Mouse (Mus musculus) myocyte (in vitro differentiated cells): ENCODE data around the gene Tbc1d16. TPM values are rescaled to one million over a fixed set of nuclear protein-coding genes. Genes with fewer than 3 reads are reported as not detected.

Experiments
- H3K27me3 ChIP-seq: one replicate; pipeline ENCODE4 v1.6.1; 2011; ENCODE audit not compliant: control insufficient read depth, insufficient read depth, insufficient read length
- H3K36me3 ChIP-seq: one replicate; pipeline ENCODE4 v1.6.1; 2011; ENCODE audit not compliant: control insufficient read depth, insufficient read depth
- H3K4me2 ChIP-seq: one replicate; pipeline ENCODE4 v1.6.1; 2011; ENCODE audit warnings: low read depth, control low read depth
- H3K4me3 ChIP-seq: one replicate; pipeline ENCODE4 v1.5.1; 2011; ENCODE audit warnings: mild to moderate bottlenecking, control low read depth, moderate library complexity
- H3K79me2 ChIP-seq: one replicate; pipeline ENCODE4 v1.6.1; 2011; ENCODE audit not compliant: control insufficient read depth, insufficient read depth
- H3ac ChIP-seq: one replicate; pipeline ENCODE4 v1.6.1; 2011; ENCODE audit not compliant: control insufficient read depth, insufficient read length
- CEBPB ChIP-seq: IDR thresholded peaks from 2 replicates; pipeline ENCODE4 v1.6.1; 2011; ENCODE audit warnings: mild to moderate bottlenecking, moderate library complexity; ENCODE audit not compliant: poor library complexity, insufficient read depth, severe bottlenecking
- E2F4 ChIP-seq: IDR thresholded peaks from one replicate; pipeline ENCODE4 v1.6.1; 2011; ENCODE audit warnings: mild to moderate bottlenecking, control low read depth, moderate library complexity; ENCODE audit not compliant: insufficient read depth
- MAX ChIP-seq: IDR thresholded peaks from one replicate; pipeline ENCODE4 v1.6.1; 2011; ENCODE audit warnings: low read depth, mild to moderate bottlenecking, control low read depth
- MYOD1 ChIP-seq, 3 experiments: IDR thresholded peaks; one replicate each; pipeline ENCODE4 v1.6.1; 2011; ENCODE audit warnings: control low read depth in 2 of 3, low read depth in 2 of 3, mild to moderate bottlenecking in 2 of 3, moderate library complexity in 1 of 3; ENCODE audit not compliant: insufficient read length in 2 of 3, control insufficient read depth in 1 of 3
- MYOG ChIP-seq, 3 experiments: IDR thresholded peaks; one replicate each; pipeline ENCODE4 v1.6.1; 2011; ENCODE audit warnings: control low read depth in 2 of 3, low read depth in 2 of 3, mild to moderate bottlenecking in 2 of 3; ENCODE audit not compliant: insufficient read length in 2 of 3, control insufficient read depth in 1 of 3, insufficient read depth in 1 of 3
- POLR2A ChIP-seq: IDR thresholded peaks from one replicate; pipeline ENCODE4 v1.6.1; 2011; ENCODE audit warnings: low read depth, mild to moderate bottlenecking, control low read depth, moderate library complexity; ENCODE audit not compliant: insufficient read length
- POLR2AphosphoS2 ChIP-seq: IDR thresholded peaks from one replicate; pipeline ENCODE4 v1.6.1; 2011; ENCODE audit warnings: low read depth, control low read depth; ENCODE audit not compliant: insufficient read length
- REST ChIP-seq: IDR thresholded peaks from one replicate; pipeline ENCODE4 v1.6.1; 2011; ENCODE audit warnings: mild to moderate bottlenecking, control low read depth, moderate library complexity; ENCODE audit not compliant: insufficient read depth, insufficient read length
- SRF ChIP-seq: IDR thresholded peaks from one replicate; pipeline ENCODE4 v1.6.1; 2011; ENCODE audit warnings: low read depth; ENCODE audit not compliant: control insufficient read depth, insufficient read length
- TCF12 ChIP-seq: IDR thresholded peaks from one replicate; pipeline ENCODE4 v1.6.1; 2011; ENCODE audit warnings: mild to moderate bottlenecking, control low read depth; ENCODE audit not compliant: poor library complexity, insufficient read depth, severe bottlenecking
- TCF3 ChIP-seq: IDR thresholded peaks from one replicate; pipeline ENCODE4 v1.6.1; 2011; ENCODE audit warnings: low read depth, control low read depth; ENCODE audit not compliant: insufficient read length
- USF1 ChIP-seq: IDR thresholded peaks from one replicate; pipeline ENCODE4 v1.6.1; 2011; ENCODE audit warnings: low read depth, mild to moderate bottlenecking, control low read depth, moderate library complexity
- polyA plus RNA-seq: library from polyadenylated mRNA; unstranded; fragments of >200 nt; fragmentation: generic; extraction: Trizol; gene quantifications from one replicate; pipeline ENCODE4 v1.2.1, GENCODE M21; 2012; ENCODE audit warnings: missing spikeins

The Tbc1d16 gene
- polyA plus RNA-seq, 1 experiment, result 8.5 TPM

DNA sequence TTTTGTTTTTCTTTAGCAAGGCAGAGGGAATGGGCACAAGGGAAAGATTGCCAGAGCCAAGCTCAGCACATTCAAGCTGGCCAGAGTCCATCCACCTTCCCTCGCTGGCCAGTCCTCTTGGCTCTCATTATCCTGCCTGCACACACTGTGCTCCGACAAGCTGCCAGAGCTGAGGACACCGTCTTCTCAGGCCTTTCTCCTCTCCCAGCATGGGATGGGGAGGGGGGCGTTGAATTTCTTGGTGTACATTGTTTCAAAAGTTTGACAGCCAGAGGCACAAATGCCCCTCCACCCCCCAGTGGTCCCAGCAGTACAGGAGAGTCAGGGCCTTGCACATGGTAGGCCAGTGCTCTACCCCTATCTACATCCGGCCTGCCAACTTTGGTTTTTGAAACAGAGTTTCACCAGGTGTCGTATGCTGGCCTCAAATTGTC, 39.0 kb upstream of the Tbc1d16 start:
- no peak for TF ChIP-seq USF1
- no peak for TF ChIP-seq E2F4
- TF ChIP-seq TCF12, result no peak
- no peak for TF ChIP-seq MYOD1 (IDR thresholded peaks at IDR 0.05; ENCODE audit: control insufficient read depth in 1 of 3, insufficient read length in 2 of 3, low read depth in 2 of 3)
- TF ChIP-seq MAX, result no peak
- no peak for TF ChIP-seq SRF
- no peak for TF ChIP-seq MYOG (IDR thresholded peaks at IDR 0.05; ENCODE audit: control insufficient read depth in 1 of 3, insufficient read depth in 1 of 3, insufficient read length in 2 of 3, low read depth in 2 of 3)
- TF ChIP-seq POLR2AphosphoS2, result no peak
- TF ChIP-seq TCF3, result no peak
- no peak for TF ChIP-seq REST
- no peak for TF ChIP-seq POLR2A
- TF ChIP-seq CEBPB, result no peak
- peak overlapping the region; percentile 44 for H3K4me3 ChIP-seq
- no peaks in the 10 kb centered on the region for H3K79me2 ChIP-seq
- H3K27me3 ChIP-seq, result peaks cover 14% of the 10 kb centered on the region
- H3K36me3 ChIP-seq, result no peaks in the 10 kb centered on the region
- peak overlapping the region; percentile 26 for H3ac ChIP-seq
- peak overlapping the region; percentile 78 for H3K4me2 ChIP-seq

DNA sequence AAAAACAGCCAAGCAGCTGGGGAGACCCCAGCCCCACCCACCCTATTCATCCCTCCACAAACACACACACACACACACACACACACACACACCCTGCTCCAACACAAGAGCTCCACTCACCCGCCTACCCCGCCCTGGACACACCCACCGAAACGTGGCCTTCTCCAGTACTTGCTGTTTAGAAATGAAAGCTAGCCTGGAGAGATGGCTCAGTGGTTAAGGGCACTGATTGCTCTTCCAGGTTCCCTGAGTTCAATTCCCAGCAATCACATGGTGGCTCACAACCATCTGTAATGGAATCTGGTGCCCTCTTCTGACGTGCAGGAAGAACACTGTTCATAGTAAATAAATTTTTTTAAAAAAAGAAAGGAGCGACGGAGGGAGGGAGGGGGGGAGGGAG, 37.5 kb upstream of the Tbc1d16 start:
- Histone ChIP-seq H3ac (no peak overlapping the region), H3K79me2 (no peaks in the 10 kb centered on the region), H3K4me2 (no peak overlapping the region), H3K4me3 (no peak overlapping the region), H3K36me3 (no peaks in the 10 kb centered on the region), H3K27me3 (peaks cover 25% of the 10 kb centered on the region)
- TF ChIP-seq MYOG (IDR thresholded peaks at IDR 0.05; ENCODE audit: control insufficient read depth in 1 of 3, insufficient read depth in 1 of 3, insufficient read length in 2 of 3, low read depth in 2 of 3), result no peak
- TF ChIP-seq CEBPB, result no peak
- TF ChIP-seq POLR2A, result no peak
- no peak for TF ChIP-seq E2F4
- no peak for TF ChIP-seq MAX
- no peak for TF ChIP-seq SRF
- no peak for TF ChIP-seq REST
- no peak for TF ChIP-seq TCF12
- no peak for TF ChIP-seq TCF3
- no peak for TF ChIP-seq POLR2AphosphoS2
- TF ChIP-seq USF1, result no peak
- no peak for TF ChIP-seq MYOD1 (IDR thresholded peaks at IDR 0.05; ENCODE audit: control insufficient read depth in 1 of 3, insufficient read length in 2 of 3, low read depth in 2 of 3)

DNA sequence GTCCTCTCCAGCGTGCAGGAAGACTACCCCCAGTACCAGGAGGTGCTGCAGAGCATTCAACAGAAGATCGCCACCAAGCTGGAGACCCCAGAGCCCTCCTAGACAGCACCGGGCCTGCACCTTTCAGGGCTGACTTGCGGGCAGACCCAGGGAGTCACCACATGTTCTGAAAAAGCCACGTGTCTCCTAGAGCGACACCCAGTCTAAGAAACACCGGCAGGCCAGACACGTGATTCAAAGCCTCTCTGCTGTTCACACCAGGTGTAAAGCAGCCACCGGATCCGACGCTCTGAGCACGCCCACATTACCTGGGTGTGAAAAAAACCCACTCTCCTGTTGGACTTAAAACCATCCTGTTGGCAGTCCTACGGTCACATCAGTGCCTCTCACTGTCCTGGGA, 36.1 kb upstream of the Tbc1d16 start:
- Histone ChIP-seq H3K4me2 (no peak overlapping the region), H3K27me3 (peaks cover 39% of the 10 kb centered on the region), H3K36me3 (no peaks in the 10 kb centered on the region), H3ac (no peak overlapping the region), H3K4me3 (no peak overlapping the region), H3K79me2 (no peaks in the 10 kb centered on the region)
- TF ChIP-seq MYOG (IDR thresholded peaks at IDR 0.05; ENCODE audit: control insufficient read depth in 1 of 3, insufficient read depth in 1 of 3, insufficient read length in 2 of 3, low read depth in 2 of 3) (no peak), MYOD1 (IDR thresholded peaks at IDR 0.05; ENCODE audit: control insufficient read depth in 1 of 3, insufficient read length in 2 of 3, low read depth in 2 of 3) (no peak), POLR2AphosphoS2 (no peak), POLR2A (no peak), USF1 (no peak), REST (no peak), TCF12 (no peak), E2F4 (no peak), CEBPB (no peak), SRF (no peak)

DNA sequence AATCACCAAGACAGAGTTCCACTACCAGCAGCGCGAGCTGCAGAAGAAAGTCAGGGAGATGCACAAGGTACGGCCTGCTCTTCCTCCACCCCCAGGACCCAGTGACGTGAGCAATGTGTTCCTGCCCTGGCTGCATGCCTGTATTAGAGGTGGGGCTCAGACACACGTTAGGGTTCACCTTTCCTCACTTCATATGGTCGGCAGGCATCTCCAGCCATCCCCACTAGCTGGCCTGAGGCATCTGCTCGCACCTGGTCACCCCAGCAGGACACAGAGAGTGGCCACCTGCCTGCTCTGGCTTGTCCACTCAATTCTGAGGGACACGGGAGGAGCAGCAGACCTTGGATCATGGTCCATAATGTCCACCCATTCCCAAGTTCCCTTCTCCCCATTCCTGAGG, 31.7 kb upstream of the Tbc1d16 start:
- H3ac ChIP-seq, result no peak overlapping the region
- peaks cover 39% of the 10 kb centered on the region for H3K27me3 ChIP-seq
- no peak overlapping the region for H3K4me3 ChIP-seq
- no peak overlapping the region for H3K4me2 ChIP-seq
- TF ChIP-seq CEBPB (no peak), SRF (no peak), TCF12 (no peak), POLR2AphosphoS2 (no peak), POLR2A (no peak), TCF3 (no peak), MYOD1 (IDR thresholded peaks at IDR 0.05; ENCODE audit: control insufficient read depth in 1 of 3, insufficient read length in 2 of 3, low read depth in 2 of 3) (no peak), USF1 (no peak), E2F4 (no peak), MAX (no peak), MYOG (IDR thresholded peaks at IDR 0.05; ENCODE audit: control insufficient read depth in 1 of 3, insufficient read depth in 1 of 3, insufficient read length in 2 of 3, low read depth in 2 of 3) (no peak), REST (no peak)
- H3K36me3 ChIP-seq, result no peaks in the 10 kb centered on the region
- no peaks in the 10 kb centered on the region for H3K79me2 ChIP-seq
